In the genomic region with DNA sequence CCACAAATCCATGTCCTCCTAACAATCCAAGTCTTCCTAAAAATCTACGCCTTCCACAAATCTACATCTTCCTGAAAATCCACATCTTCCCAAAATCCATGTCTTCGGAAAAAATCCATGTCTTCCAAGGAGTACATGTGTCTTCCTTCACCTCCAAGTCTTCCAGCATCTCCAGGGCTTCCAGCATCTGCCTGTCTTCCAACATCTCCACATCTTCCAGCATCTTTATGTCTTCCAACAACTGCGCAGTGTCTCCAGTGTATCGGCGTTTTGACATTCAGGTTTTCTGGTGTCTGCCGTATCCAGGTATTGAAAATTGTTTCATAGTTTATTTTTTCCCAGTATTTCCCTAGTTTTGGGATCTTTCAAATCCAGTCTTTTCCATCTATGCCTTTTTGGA, we compare ENCODE assay signal across 21 mouse cellular contexts. TPM values are rescaled to one million over a fixed set of nuclear protein-coding genes. Genes with fewer than 3 reads are reported as not detected.
"Had no signal": no experiment of that assay in that cellular context is flagged by ENCODE, and none has a peak within 500 bp of the region (broad histone marks: within the 10 kb centered on the region; RNA-seq: fewer than 3 reads in every experiment).

No protein-coding gene starts in this region.

- H3K4me3 ChIP-seq: kidney, embryonic 15.5 days; limb, embryonic 15.5 days; liver, embryonic 12.5 days; midbrain, embryonic 12.5 days had no signal

- H3K27ac ChIP-seq: kidney, embryonic 15.5 days; limb, embryonic 15.5 days; liver, embryonic 12.5 days; midbrain, embryonic 12.5 days; stomach, postnatal 0 days had no signal

- H3K4me1 ChIP-seq: kidney, embryonic 15.5 days; limb, embryonic 15.5 days; liver, embryonic 12.5 days; midbrain, embryonic 12.5 days had no signal

- H3K27me3 ChIP-seq: kidney, embryonic 15.5 days; limb, embryonic 15.5 days; liver, embryonic 12.5 days; midbrain, embryonic 12.5 days had no signal

- H3K9ac ChIP-seq: kidney, embryonic 15.5 days; limb, embryonic 15.5 days; liver, embryonic 12.5 days; lung, embryonic 14.5 days; midbrain, embryonic 12.5 days had no signal

- ATAC-seq: liver, embryonic 12.5 days; midbrain, embryonic 16.5 days had no signal

- DNase-seq: kidney, postnatal 14 days; lung, embryonic 14.5 days; lung, postnatal 10 days; lung, postnatal 4 days; right cerebral cortex, adult 18-20 months; right cerebral cortex, postnatal 25 days; thymus, postnatal 36 days had no signal

- H3K4me2 ChIP-seq: kidney, embryonic 15.5 days; limb, embryonic 15.5 days; liver, embryonic 12.5 days; lung, embryonic 14.5 days; midbrain, embryonic 12.5 days had no signal

- H3K36me3 ChIP-seq: kidney, embryonic 15.5 days; limb, embryonic 15.5 days; liver, embryonic 12.5 days; midbrain, embryonic 12.5 days had no signal

- H3K9me3 ChIP-seq: limb, embryonic 15.5 days had no signal

RNA-seq across cellular contexts. Expression of a gene that starts 0.5 kb away (rescaled TPM):
- total RNA-seq: layer of hippocampus, postnatal 14 days; left cerebral cortex, adult 8-10 months; left cerebral cortex, postnatal 25 days; megakaryocyte-erythroid progenitor cell, adult 5-6 weeks had no signal
- polyA plus RNA-seq: kidney, embryonic 15.5 days; large intestine, adult 2 months; limb, embryonic 15.5 days; liver, embryonic 12.5 days; liver, embryonic 16.5 days; lung, embryonic 14.5 days; midbrain, embryonic 16.5 days; neural tube, embryonic 14.5 days; small intestine, adult 2 months; stomach, postnatal 0 days had no signal
